In genomic region chr10:81087021-81087420, GRCm38 (mm10) we compare ENCODE assay signal across 10 mouse cellular contexts. TPM values are rescaled to one million over a fixed set of nuclear protein-coding genes. Genes with fewer than 3 reads are reported as not detected.
DNase-seq lines count a peak whose midpoint lies in the region; ATAC-seq and TF ChIP-seq lines count a peak whose summit lies in the region.
"Had no signal": no experiment of that assay in that cellular context is flagged by ENCODE, and none has a peak within 500 bp of the region (broad histone marks: within the 10 kb centered on the region; RNA-seq: fewer than 3 reads in every experiment).

No protein-coding gene starts in this region.

- no peak overlapping the region for H3K4me3 ChIP-seq in liver, embryonic 12.5 days
- no peak overlapping the region for H3K4me3 ChIP-seq in MEL (ENCODE audit: control insufficient read depth in 1 of 2, insufficient read depth in 1 of 2, low read depth in 2 of 2, low read length in 2 of 2)
- H3K4me3 ChIP-seq: limb, embryonic 15.5 days had no signal

- DNase-seq in liver, result peak; percentile 68
- peak; percentile 84 for DNase-seq in MEL (ENCODE audit: low read depth, low spot score)
- peak; percentile 22 for DNase-seq in c-Kit-negative CD71-positive TER-119-positive erythroid progenitor cells, embryonic 14.5 days (ENCODE audit: low read depth, low spot score)
- peak; percentile 66 for DNase-seq in splenic B cell, adult 2 months (ENCODE audit: low read depth, low spot score)
- DNase-seq in testis, postnatal 10 days (ENCODE audit: low spot score), result no peak
- no peak for DNase-seq in kidney, postnatal 14 days
- DNase-seq in cerebellum, adult 18-20 months, result no peak

- no peak for ATAC-seq in liver, embryonic 12.5 days
- ATAC-seq: inflammation-experienced regulatory T-cells, adult 6 months had no signal

- H3K4me2 ChIP-seq in liver, embryonic 12.5 days, result no peak overlapping the region
- H3K4me2 ChIP-seq: limb, embryonic 15.5 days had no signal

- no peaks in the 10 kb centered on the region for H3K79me2 ChIP-seq in MEL (ENCODE audit: control insufficient read depth, insufficient read depth, low read length, poor library complexity)

- TF ChIP-seq RAD21 in MEL (IDR thresholded peaks at IDR 0.05; ENCODE audit: low read depth, low read length), result peak; percentile 70

- TF ChIP-seq POLR2A in MEL (IDR thresholded peaks at IDR 0.05; ENCODE audit: control insufficient read depth in 1 of 2, insufficient read depth in 1 of 2, low read depth in 1 of 2, low read length in 2 of 2, poor library complexity in 1 of 2), result no peak

- peaks cover 29% of the 10 kb centered on the region for H3K4me1 ChIP-seq in liver, embryonic 12.5 days
- no peaks in the 10 kb centered on the region for H3K4me1 ChIP-seq in MEL (ENCODE audit: control insufficient read depth in 1 of 2, insufficient read depth in 2 of 2, low read length in 2 of 2)
- H3K4me1 ChIP-seq: limb, embryonic 15.5 days had no signal

- H3K36me3 ChIP-seq in liver, embryonic 12.5 days, result peaks cover 34% of the 10 kb centered on the region
- no peaks in the 10 kb centered on the region for H3K36me3 ChIP-seq in MEL (ENCODE audit: control insufficient read depth in 1 of 2, insufficient read depth in 2 of 2, low read length in 2 of 2)
- no peaks in the 10 kb centered on the region for H3K36me3 ChIP-seq in splenic B cell, adult 2 months (ENCODE audit: control insufficient read depth, insufficient read depth, low read length, poor library complexity, severe bottlenecking)

- no peak overlapping the region for H3K27ac ChIP-seq in liver, embryonic 12.5 days
- no peak overlapping the region for H3K27ac ChIP-seq in MEL (ENCODE audit: control insufficient read depth, low read depth, low read length)
- H3K27ac ChIP-seq: limb, embryonic 15.5 days had no signal

- peak; percentile 69 to 77 (median 72) for TF ChIP-seq CTCF in MEL (IDR thresholded peaks at IDR 0.05 in 2 of 3, conservative IDR thresholded peaks at IDR 0.05 in 1 of 3; ENCODE audit: control insufficient read depth in 1 of 3, insufficient read depth in 1 of 3, low read depth in 2 of 3, low read length in 3 of 3, poor library complexity in 1 of 3, severe bottlenecking in 1 of 3)

- no peak overlapping the region for H3K9ac ChIP-seq in liver, embryonic 12.5 days
- H3K9ac ChIP-seq in MEL (ENCODE audit: control insufficient read depth, low read depth, low read length, poor library complexity, severe bottlenecking), result no peak overlapping the region
- H3K9ac ChIP-seq: limb, embryonic 15.5 days had no signal

- H3K9me3 ChIP-seq in liver, embryonic 12.5 days (replicated peaks), result peaks cover 3% of the 10 kb centered on the region; the same call in 1 of the 2 replicates
- no peaks in the 10 kb centered on the region for H3K9me3 ChIP-seq in MEL (replicated peaks; ENCODE audit: insufficient read depth, low read length)
- H3K9me3 ChIP-seq: limb, embryonic 15.5 days had no signal

- WGBS in liver, embryonic 12.5 days (ENCODE audit: insufficient replicate concordance), result 39% methylated on average over 2 of the region's 2 CpGs

- TF ChIP-seq EP300 in MEL (IDR thresholded peaks at IDR 0.05; ENCODE audit: low read depth in 1 of 2, low read length in 2 of 2), result no peak

- 0 out of 2 replicates have a peak, but pooled peaks cover 3% of the 10 kb centered on the region for H3K27me3 ChIP-seq in liver, embryonic 12.5 days (replicated peaks)
- H3K27me3 ChIP-seq in MEL (ENCODE audit: control insufficient read depth in 1 of 2, insufficient read depth in 2 of 2, low read length in 2 of 2), result no peaks in the 10 kb centered on the region
- H3K27me3 ChIP-seq in splenic B cell, adult 2 months (ENCODE audit: control insufficient read depth, insufficient read depth, low read length, poor library complexity, severe bottlenecking), result no peaks in the 10 kb centered on the region

TF ChIP-seq in MEL, 35 proteins besides CTCF, POLR2A, EP300 and RAD21:
- TF ChIP-seq MXI1 (IDR thresholded peaks at IDR 0.05; ENCODE audit: low read depth, low read length) (peak; percentile 25; the same call in 1 of the 2 replicates), CHD1 (IDR thresholded peaks at IDR 0.05; ENCODE audit: low read depth, low read length) (no peak), MAX (IDR thresholded peaks at IDR 0.05; ENCODE audit: low read length) (peak; percentile 73), SMC3 (IDR thresholded peaks at IDR 0.05; ENCODE audit: low read depth, low read length) (peak; percentile 61), ZC3H11A (IDR thresholded peaks at IDR 0.05; ENCODE audit: low read depth, low read length) (peak; percentile 59), USF1 (IDR thresholded peaks at IDR 0.05; ENCODE audit: low read depth, low read length) (no peak), MYC (IDR thresholded peaks at IDR 0.05; ENCODE audit: low read depth, low read length) (peak; percentile 88)

RNA-seq across cellular contexts. Expression of gene Creb3l3, which starts 11.7 kb away (rescaled TPM):
- 17.3 and 17.8 TPM in 2 replicates for polyA plus RNA-seq in liver, embryonic 12.5 days (2016; fragmentation: Nextera tagmentation; extraction: Ambion mirVana)
- not detected in 2 replicates for total RNA-seq in MEL (2012; rRNA removed)
- polyA plus RNA-seq in MEL (2012; ENCODE audit: insufficient read depth in 1 of 2, insufficient read length in 2 of 2, low read depth in 1 of 2, low replicate concordance in 2 of 2, missing spikeins in 1 of 2), result under 1 TPM in 1 of 2 experiments, not detected in 1; 0.35 TPM
- polyA plus RNA-seq: inflammation-experienced regulatory T-cells, adult 6 months had no signal

RNA-seq across cellular contexts. Expression of gene Thop1, which starts 17.2 kb away (rescaled TPM):
- 48.5 and 50.8 TPM in 2 replicates for polyA plus RNA-seq in liver, embryonic 12.5 days (2016; fragmentation: Nextera tagmentation; extraction: Ambion mirVana)
- 121 and 126 TPM in 2 replicates for total RNA-seq in MEL (2012; rRNA removed)
- polyA plus RNA-seq in MEL (2012; ENCODE audit: insufficient read depth in 1 of 2, insufficient read length in 2 of 2, low read depth in 1 of 2, low replicate concordance in 2 of 2, missing spikeins in 1 of 2), result 100 to 1,000 TPM in 1 of 2 experiments, 10 to 100 TPM in 1; 75.7 to 113 TPM

RNA-seq across cellular contexts. Expression of gene Map2k2, which starts 18.7 kb away (rescaled TPM):
- 167 and 168 TPM in 2 replicates for polyA plus RNA-seq in liver, embryonic 12.5 days (2016; fragmentation: Nextera tagmentation; extraction: Ambion mirVana)
- total RNA-seq in MEL (2012; rRNA removed), result 147 and 152 TPM in 2 replicates
- 100 to 1,000 TPM in 1 of 2 experiments, not detected in 1; 212 TPM for polyA plus RNA-seq in MEL (2012; ENCODE audit: insufficient read depth in 1 of 2, insufficient read length in 2 of 2, low read depth in 1 of 2, low replicate concordance in 2 of 2, missing spikeins in 1 of 2)

RNA-seq across cellular contexts. Expression of gene Sgta, which starts 27.0 kb away (rescaled TPM):
- polyA plus RNA-seq in liver, embryonic 12.5 days (2016; fragmentation: Nextera tagmentation; extraction: Ambion mirVana), result 89.2 and 91.3 TPM in 2 replicates
- 100 and 101 TPM in 2 replicates for total RNA-seq in MEL (2012; rRNA removed)
- 1,000 to 10,000 TPM in 1 of 2 experiments, 100 to 1,000 TPM in 1; 152 to 1,019 TPM for polyA plus RNA-seq in MEL (2012; ENCODE audit: insufficient read depth in 1 of 2, insufficient read length in 2 of 2, low read depth in 1 of 2, low replicate concordance in 2 of 2, missing spikeins in 1 of 2)

RNA-seq across cellular contexts. Expression of gene Zbtb7a, which starts 48.0 kb away (rescaled TPM):
- polyA plus RNA-seq in liver, embryonic 12.5 days (2016; fragmentation: Nextera tagmentation; extraction: Ambion mirVana), result 74.0 and 76.0 TPM in 2 replicates
- total RNA-seq in MEL (2012; rRNA removed), result 23.8 and 25.3 TPM in 2 replicates
- polyA plus RNA-seq in MEL (2012; ENCODE audit: insufficient read depth in 1 of 2, insufficient read length in 2 of 2, low read depth in 1 of 2, low replicate concordance in 2 of 2, missing spikeins in 1 of 2), result 10 to 100 TPM; 40.6 to 45.4 TPM

Comparison
In these comparisons a context has a peak if more than half of its experiments do, and no peak if none do; other contexts are left out.
1. DNase-seq: peak in liver (single experiment), MEL (single experiment), c-Kit-negative CD71-positive TER-119-positive erythroid progenitor cells, embryonic 14.5 days (single experiment) and splenic B cell, adult 2 months (single experiment); none in testis, postnatal 10 days (single experiment), kidney, postnatal 14 days (single experiment) and cerebellum, adult 18-20 months (0 of 2).
2. RNA of gene Creb3l3, which starts 11.7 kb away (polyA plus RNA-seq): 17.3 to 17.8 TPM in liver, embryonic 12.5 days; 0.35 TPM in MEL; every median in the first group is over 10 times any median in the second.